Mouse (Mus musculus) activated CD4-positive, CD25-positive, alpha-beta regulatory T cell, adult 4 months (primary cell): ENCODE measurements around the gene Ufsp2. TPM values are rescaled to one million over a fixed set of nuclear protein-coding genes. Genes with fewer than 3 reads are reported as not detected.

ENCODE experiments used
- ATAC-seq: one replicate; pipeline ENCODE4 v1.8.0; 2017
- polyA plus RNA-seq, 2 experiments: library from polyadenylated mRNA; unstranded; fragments of 100-300 nt; shearing (Covaris generic); gene quantifications; one replicate each; pipeline ENCODE4 v1.2.1; 2017

The Ufsp2 gene
- polyA plus RNA-seq: 10 to 100 TPM; 61.5 to 66.8 TPM

DNA sequence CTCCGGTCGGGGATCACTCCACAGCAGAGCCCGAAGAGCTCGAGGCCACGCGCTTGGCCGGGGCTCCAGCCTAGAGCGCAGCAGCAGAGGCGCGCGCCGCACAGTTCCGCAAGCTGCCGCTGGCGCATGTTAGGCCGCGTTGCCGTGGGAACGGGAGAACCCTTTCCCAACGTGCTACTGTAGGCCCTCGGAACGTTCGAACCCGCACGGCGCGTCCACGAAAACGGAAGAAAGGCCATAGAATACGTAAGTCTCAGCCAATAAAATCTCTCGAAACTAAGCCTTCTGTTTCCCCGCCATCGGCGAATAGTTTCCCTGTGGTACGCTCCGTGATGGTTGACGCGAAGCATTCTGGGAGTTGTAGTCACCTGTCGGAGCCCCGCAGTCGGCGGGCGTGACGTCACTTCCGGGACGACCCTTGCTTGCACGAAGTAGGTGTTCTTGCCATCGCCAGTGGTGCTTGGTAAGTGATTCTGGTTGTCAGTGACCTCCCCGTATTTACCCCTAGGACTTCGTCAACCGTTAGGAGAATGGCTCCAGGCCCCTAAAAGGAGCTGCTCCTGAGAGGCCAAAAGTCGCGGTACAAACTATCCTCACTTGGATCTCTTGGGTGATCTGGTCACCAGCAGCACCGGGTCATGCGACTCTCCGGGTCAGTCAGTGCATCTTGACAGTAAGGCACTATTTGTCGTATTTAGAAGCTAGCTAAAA lies at the start of gene Ufsp2, which contains the start of gene 1700029J07Rik:
Gene Ufsp2, plus strand, starts transcription at position 403 of the 711 bp plus-strand sequence.
Gene 1700029J07Rik, minus strand, starts transcription at position 127 of the 711 bp plus-strand sequence.
- peak; percentile 93 for ATAC-seq

DNA sequence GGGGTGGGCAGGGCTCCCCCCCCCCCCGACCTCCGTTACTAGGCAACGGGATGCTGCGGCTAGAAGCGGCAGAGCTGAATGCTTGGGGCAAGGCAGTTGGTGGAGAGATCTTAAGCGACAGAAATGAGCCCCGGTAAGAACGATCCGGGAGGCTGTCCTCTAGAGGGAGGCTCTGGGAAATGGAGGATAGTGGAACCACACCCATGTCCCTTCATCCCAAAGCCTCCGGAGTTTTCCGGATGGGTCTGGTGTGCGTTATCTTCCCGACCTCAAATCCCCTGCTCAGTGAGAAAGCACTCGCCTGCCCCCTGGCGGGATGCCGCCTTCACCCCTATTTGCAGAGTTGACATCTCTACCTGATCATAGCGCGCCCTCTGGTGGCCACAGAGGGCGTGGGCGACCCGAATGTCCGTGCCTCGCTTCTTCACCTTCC lies 40.7 kb upstream of the Ufsp2 start, which contains the start of gene Ccdc110:
Gene Ccdc110, plus strand, starts transcription at position 38 of the 433 bp plus-strand sequence.
- ATAC-seq: peak; percentile 87

DNA sequence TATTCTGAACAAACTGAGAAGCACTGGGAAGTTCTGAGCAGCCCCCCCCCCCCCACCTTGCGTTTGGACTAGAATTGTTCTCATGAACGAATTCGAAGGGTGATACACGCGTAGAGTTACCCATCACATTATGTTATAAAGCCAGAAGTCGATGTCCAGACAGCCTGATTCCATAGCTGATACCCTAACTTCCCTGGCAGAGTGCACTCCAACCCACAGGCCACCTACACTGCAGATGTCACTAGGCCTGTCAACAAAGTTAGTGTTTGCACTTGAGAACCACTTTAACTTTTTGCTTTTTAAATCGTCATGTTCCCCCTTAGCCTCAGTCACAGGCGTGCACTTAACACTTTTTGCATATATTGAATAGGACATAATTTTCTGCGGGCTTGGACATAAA lies 38.3 kb upstream of the Ufsp2 start:
- ATAC-seq: no peak

DNA sequence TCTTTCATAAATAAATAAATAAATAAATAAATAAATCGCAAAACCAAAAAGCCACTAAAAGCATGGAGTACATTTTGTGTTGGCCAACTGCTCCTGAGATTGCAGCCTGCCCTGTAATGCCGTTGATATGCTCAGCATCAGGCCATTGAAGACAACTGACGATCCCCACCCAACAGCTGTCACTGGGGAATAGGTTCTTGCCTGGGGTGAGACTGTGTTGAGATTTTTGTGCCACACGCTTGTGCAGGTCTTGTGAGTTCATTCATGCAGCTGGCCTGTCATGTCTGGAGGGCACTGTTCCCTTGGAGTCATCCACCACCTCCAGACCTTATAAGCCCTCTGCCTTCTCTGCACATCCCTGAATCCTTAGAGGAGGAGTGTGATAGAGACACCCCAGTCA lies 29.0 kb upstream of the Ufsp2 start:
- ATAC-seq: no peak

DNA sequence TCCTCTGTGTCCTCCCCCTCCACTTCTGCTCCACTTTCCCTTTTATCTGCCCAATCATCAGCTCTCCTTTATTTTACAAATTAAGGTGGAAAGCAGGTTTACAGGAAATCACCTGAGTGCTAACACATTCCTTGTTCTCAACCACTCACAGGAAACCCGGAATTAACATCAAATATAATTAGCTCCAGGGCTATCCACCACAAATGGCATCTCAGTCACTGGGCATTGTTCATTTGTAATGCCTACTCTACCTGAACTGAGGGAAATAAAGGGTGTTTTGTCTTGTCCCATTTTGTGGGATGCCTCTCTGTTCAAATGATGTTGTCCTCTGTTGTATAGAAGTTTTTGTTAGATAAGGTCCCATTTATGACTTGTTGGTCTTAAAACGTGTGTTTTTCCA lies 24.7 kb upstream of the Ufsp2 start:
- no peak for ATAC-seq

DNA sequence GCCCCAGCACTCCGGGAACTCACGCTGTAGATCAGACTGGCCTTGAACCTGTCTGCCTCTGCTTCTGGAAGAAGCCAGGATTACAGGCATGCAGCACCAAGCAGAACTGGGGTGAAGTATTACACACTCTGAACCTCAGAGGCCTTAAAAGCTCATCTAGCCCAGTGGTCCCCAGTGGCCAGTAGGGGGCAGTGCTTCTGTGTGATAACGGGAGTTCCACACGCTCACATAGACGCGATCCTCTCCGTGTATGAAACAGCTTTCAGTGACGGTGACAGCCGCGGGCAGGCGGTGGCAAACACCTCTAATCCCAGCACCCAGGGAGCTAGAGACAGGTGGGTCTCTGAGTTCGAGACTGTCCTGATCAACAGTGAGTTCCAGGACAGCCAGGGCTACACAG lies 4.4 kb upstream of the Ufsp2 start:
- no peak for ATAC-seq

DNA sequence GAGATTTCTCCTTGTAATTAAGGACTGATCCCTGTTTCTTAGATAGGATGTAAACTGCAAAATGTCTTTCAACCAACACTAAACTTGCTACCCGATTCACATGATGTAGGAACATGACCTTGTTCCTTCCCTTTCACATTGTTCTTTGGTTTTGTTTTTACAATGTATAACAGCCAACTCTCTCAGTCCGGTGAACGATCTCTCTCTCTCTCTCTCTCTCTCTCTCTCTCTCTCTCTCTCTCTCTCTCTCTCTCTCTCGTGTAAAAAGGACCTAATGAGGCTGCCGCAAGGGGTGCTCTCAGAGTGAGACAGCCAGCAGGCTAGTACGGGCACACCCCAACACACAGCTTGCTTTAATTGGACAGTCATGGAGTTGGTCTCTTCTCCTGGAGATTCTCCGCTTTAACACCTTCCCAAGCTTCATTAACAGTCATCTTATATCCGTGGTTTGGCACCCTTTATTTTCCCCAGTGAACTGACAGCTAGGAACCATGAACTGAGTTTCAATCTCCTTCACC lies 1.3 kb upstream of the Ufsp2 start:
- ATAC-seq: no peak

DNA sequence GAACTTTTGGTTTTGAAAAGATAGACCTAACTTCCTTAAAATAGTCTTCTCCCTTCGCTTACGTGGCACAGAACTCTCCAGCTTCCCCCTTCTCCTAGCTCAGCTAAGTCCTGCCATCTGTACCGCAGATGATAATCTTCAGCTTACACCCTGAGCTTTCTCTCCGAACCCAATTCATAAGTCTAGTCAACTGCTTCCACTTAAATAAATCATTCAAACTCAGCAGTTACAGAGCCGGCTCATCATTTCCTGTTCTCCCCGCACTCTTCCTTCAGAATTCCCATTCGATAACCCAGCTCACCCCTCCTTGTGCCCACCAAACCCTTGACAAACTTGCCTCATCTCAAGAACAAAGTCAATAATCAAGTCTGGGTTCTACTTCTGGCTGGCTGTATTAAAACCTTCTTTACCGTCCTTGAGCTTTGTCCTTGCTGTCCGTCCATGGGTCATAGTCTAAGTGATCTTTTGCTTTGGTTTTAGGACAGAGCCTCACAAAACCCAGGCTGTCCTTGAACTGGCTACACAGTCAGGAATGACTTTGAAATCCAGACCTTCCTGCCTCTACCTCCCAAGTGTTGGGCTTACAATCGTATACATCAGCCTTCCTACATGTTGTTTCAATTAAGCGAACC lies 625 bp downstream of the Ufsp2 start:
- ATAC-seq: no peak

DNA sequence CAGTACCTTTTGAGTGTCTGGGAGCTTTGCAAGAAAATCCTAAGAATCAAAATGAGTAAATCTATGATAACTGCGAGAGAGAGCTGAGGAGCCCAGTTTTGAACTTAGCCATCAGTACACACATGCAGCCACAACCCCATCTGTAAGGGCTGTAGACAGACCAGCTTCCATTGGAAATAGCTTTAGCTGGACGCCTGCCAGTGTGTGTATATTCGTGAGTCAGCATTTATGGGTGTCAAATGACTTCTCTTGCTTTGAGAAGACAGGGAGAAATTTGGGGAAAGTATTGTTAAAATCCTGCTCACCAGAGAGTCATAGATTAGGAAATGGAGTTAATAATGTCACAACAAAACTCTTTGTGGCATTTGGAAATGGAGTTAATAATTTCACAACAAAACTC lies 11.3 kb downstream of the Ufsp2 start:
- ATAC-seq: no peak

DNA sequence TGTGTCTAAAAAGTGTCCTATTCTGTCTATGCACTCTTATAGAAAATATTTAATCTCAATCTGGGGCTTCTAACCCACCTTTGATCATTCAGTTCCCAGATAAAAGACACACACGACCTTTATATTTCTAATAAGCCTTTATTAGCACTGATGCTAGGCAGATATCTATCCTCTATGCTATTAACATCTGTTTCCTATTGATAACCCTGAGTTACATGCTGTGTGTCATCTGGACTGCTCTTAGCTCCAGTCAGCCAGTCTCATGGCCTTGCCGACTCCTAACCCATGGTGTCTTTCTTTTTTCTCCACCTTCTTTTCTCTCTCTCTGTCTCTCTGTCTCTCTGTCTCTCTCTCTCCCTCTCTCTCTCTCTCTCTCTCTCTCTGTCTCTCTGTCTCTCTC lies 12.9 kb downstream of the Ufsp2 start:
- no peak for ATAC-seq

DNA sequence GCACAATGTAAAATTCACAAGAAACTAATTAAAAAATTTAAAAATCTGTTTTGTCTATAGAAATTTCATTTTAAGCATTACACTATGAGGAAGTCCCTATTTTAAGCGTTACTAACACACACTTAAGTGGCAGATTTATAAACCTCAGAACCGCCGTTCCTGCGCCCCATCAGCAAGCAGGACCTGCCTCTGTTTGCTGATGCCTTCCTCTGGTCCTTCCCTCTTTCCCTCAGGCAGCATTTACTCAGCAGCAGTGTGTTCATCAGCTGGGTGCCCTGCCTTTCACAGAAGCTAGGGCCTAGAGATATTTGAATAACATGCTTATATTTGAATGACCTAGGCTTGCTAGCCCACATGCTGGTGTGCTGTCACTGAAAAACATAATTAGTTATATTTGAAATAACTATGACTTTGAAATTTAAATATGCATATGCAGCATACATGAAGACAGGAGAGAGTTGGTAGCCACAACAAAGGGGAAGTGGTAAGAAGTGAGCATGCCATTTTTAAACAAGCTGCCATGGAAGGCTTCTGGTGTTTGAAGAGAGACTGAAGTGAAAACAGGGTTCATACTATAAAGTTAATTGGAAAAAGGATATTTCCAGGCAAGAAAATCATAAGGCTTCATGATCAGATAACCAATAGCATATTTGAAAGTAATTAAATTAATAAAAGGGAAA lies 15.4 kb downstream of the Ufsp2 start:
- no peak for ATAC-seq

DNA sequence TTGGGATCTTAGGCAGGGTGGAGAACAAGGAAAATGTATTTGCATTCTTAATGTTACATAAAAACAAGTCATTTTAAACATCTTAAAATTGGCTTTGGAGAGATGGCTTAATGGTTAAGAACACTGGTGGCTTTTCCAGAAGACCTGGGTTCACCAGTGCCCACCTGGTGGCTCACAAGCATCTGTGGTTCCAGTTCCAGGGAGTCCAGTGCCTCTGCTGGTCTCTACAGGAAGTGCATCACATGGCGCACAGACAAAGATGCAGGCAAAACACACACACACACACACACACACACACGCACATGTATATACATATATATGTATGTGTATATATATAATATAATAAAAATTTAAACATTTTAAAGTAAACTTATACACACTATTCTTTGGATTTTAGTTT lies 18.8 kb downstream of the Ufsp2 start:
- ATAC-seq: peak; percentile 46

DNA sequence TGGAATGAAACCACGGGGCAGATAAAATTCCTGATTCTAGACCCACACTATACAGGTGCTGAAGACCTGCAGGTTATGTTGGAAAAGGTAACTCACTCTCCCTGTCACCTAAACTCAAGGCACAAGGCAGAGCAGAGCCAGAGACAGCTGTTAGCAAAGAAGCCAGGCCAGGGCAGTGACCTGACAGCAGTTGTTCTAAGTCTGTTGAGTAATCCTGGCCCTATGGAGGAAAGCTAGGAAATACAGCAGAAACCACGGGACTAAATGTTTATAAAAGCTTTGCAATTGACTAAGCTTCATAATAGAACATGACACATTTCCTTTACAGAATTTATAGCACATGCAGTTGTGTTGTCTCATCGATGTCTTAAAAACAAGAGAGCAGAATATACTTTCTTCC lies 20.2 kb downstream of the Ufsp2 start:
- ATAC-seq: no peak

DNA sequence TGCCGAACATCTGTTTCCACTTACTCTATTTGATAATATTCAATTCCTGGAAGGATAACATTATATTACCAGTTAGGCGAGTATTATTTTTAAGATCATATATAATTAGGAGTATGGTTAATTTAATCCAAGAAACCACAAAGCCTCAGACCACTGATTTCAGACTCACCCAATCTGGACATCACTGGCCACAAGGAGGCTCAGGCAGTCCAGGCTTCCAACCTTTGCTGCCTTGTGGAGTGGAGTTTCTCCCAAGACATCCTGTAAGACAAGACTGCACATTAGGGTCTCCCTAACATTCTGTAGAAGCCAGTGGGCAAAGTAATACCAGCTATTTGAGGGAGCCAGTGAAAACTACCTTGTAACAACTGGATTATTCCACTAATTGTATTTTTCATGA lies 22.9 kb downstream of the Ufsp2 start:
- no peak for ATAC-seq

DNA sequence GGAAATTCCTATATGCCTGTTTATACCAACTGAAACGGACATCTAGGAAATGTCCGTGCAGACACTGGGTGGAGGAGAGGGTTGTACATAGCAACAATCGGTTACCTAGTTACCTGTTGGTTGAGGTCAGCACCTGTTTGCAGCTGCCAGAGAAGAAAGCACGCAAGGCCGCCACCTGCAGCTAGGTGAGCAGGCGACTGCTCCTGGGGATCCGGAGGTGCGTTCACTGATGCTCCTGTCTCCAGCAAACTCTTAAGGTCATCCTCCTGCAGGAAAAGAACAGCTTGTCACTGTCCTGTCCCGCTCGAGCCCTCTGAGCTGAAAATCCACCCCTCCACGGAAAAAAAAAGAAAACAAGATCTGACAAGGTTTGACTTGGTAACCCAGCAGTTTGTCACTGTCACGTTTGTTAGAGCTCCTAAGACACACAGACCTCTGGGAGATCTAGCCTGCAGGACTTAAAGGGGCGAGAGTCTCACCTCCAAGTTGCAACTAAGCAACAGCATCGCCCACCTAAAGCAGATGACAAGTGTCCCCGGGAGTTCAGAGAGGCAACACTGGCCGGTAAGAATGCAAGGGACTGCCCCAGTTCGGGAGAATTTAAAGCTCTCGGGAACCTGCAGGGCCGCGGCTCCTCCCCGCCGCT lies 23.9 kb downstream of the Ufsp2 start, which contains the start of gene Lrp2bp:
Gene Lrp2bp, plus strand, starts transcription at position 166 of the 646 bp plus-strand sequence.
- no peak for ATAC-seq

DNA sequence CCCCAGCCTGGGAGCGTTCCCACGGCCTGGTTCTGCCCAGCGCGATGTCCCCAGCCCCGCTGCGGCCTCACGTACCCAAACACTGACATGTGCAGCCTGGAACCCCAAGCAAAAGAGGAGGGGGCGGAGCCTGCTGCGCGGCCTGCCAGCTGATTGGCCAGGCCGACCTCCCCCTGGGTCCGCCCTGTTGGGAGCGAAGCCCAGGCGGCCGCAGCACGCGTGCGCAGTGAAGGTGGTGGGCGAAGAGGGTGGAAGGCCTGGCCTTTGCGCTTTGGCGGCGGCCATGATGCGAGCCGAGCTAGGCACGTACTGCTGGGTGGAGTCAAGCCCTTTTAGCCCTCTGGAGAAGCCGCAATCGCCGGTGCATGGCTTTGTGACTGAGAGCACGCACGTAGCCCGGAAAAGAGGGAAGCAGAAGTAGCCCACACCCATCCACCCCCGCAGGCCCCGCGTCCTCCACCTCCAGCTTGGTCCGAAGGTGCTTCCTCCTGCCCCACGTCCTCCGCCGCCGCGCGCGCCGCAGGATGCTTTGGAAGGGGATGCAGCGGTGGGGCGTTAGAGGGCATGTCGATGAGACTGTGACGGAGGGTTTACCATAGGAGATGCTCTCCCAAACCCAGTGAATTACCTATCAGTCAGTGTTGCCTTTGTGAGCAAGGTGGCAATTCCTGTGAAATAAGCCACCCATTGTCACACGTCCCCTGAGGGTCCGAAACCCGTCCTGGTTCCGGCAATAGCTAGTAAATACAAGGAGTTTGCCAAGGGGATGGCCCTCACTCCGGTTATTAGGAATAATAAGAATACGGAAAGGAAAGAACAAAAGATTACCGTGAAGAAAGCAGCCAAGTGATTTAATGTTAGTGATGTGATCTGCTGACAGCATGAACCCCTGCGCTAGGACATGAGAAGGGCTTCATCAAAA lies 24.7 kb downstream of the Ufsp2 start:
- peak; percentile 97 for ATAC-seq

DNA sequence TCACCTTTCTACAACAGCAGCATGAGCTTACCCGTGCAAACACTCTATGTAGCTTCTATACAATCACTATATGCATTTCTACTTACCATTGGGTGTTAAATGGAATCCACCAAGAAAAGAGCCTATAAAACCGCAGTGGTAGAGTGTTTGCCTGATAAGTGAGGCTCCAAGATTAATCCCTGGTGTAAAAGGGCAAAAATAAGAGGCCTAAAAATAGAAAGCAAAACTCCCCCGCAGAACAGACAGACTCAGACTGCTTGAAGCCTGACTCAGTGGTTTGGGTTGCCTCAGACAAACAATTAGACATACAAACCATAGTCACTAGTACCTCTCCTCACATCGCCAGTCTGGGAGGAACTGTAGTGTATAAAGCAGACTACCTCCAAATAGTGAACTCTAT lies 30.3 kb downstream of the Ufsp2 start, which contains the start of gene Ankrd37:
Gene Ankrd37, minus strand, starts transcription at position 112 of the 400 bp plus-strand sequence.
- no peak for ATAC-seq

DNA sequence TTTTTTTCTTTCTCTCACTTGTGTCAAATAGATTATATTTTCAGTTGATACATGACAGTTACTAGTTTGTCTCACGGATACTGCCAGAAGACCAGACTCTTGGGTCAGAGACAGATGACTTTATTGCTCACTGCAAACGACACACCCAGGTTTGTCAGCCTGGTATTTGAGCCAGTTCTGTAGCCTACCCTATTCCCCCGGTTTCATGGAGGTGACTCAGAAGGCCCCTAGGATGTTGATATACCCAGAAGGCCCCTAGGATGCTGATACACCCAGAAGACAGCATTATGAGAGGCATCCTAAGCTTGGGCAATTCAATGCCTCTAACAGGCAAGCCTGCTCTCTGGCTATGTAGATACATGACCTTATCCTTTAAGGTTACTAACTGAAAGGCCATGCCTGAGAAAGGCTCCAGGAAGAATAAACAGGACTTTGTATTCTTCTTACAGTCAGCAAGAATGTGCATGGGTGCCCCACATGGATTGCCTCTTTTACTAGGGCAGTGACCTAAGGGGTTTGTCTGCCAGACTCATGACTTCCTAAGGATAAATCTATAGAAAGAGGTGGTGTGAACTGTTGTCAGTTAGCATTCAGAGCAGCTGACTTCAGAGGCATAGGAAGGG lies 31.8 kb downstream of the Ufsp2 start:
- ATAC-seq: no peak

DNA sequence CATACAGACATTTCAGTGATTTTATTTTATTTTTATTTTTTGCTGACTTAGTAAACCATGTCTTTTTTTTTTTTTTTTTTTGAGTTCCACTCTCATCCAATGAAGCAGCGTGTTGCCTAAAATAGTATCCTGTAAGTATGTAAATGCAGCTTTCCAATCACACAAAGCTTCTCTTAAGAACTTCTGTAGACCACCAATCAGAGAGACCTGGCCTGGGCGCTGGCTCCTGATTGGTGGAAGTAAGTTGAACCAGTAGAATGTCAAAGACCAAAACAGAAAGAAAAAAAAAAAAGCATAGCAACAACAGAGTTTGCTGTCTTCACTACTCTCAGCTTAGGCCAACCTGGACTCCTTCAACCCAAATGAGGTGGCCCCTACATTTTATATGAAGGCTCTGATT lies 35.0 kb downstream of the Ufsp2 start:
- no peak for ATAC-seq

DNA sequence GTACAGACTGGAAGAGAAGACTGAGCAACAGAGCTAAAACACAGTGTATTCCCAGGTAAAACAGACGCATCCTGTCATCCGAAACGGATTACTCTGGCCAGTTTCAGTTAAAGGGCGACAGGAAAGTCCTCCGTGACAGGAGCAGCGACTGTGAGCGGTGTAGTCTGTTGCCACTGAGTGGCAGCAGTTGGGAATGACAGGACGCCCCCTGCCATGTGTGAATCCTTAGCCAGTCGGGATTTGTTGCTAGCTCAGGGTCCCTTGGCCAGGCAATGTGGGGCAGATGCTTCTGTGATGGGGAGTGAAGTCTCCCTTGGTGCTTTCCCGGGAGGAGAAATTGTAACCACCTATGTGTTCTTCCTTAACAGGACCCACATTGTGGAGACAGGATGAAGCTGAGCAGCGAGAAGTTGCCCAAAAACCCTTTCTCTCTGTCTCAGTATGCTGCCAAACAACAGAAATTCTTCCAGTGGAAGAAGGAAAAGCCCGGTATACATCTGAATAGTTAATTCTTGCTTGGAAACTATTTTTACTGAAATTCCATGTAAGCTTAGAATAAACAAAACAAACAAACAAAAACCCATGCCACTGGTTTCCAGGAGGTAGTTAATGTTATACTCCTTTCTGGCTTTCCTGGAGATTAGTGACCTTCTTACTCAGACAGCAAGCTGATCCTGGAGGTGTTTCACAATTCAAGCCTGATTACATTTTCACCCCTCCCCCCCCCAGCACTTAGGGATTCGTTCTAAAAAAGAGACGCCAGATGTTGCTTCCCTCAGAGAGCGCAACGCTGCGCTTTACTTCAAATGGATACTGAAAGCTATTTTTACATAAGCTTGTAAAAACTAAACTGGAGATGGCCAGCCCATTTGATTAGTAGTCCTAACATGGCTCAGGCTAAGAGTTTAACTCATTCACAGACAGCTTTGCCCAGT lies 35.7 kb downstream of the Ufsp2 start:
- no peak for ATAC-seq
